Mouse (Mus musculus) heart, postnatal 14 days (tissue): ENCODE measurements at regions not wholly inside any gene's neighbourhood (a gene's known extent, or its start where the extent isn't known, plus 50 kb on each side); places are given as distances from the start of the nearest gene placed in this dataset.
A peak's percentile ranks its signal among the peaks of the same experiment; 100 is the strongest.
"Not testable (repeated sequence)": the region's sequence is repeated elsewhere in the genome, so short reads cannot be mapped to it uniquely, and the experiment has no call there.

Source experiments
- DNase-seq, 2 experiments: peaks; one replicate each; pipeline ENCODE4 v3.0.0; 2021 to 2022
- intact Hi-C: fragments of 180-260 bp; cut with DNase I; formaldehyde crosslinking; loops from one replicate; pipeline ENCODE4 v1.15.1; 2025

DNA sequence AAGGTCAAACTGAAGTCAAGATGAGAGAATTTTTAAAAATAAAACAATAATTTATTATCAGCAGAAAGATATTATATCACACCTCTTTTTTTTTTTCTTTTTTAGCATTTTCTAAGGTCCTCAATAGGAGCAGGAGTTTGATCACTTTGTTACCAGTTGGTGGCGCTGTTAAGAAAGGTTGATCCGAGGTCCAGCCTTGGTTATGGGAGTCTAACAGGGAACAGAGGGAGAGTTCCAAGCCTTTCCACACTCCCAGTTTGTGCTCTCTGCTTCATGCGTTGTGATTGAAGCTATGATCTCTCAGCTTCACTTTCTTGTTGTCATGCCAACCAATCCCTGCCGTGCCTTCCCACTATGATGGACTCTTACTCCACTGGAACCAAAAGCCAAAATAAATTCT lies 83.8 kb downstream of the Fam174a start:
- intact Hi-C loops, result loop anchor here (5.0 kb wide), 2 partner anchors 270 to 365 kb away; partner anchors contain the start of gene St8sia4
- DNase-seq, result peak; percentile 4 to 24

DNA sequence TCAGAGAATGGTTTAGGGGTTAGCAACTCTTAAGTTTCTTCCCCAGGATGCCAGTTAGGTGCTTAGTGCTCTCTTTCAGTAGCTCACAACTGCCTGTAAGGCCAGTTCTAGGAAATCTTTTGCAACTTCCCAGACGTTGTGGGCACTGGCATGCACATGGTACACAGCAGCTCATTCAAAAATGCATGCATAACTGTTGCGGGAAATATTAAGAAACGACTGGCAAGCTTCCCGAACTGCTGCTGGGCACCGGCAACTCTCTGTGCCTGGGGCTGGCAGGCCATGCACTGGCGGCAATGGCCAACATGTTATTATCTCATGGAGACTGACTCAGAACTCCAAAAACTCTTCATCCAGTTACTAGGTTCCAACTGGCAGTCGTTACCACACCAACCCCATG lies 86.3 kb downstream of the Fam174a start:
- no peak for DNase-seq
- intact Hi-C loops, result loop anchor here (5.0 kb wide), 3 partner anchors 48 to 363 kb away; partner anchors contain the start of gene St8sia4

DNA sequence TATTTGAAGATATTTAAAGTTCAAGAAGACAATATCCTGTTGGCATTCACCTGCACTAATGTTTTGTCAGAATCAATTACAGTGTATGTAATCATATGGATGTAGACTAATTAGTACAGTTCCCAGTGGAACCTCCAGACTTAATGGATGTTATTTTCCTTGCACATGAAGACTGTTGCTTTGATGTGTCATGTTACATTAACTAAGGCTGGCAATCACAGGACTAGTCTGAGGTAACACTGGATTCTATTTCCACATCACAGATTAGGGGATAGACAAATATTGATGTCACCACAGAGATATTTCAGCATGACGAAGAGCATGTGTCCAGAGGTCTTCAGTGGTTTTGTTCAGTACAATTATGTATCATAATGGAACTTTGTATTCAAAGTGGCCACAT lies 108.8 kb downstream of the Fam174a start:
- DNase-seq, result no peak
- intact Hi-C loops, result no loop called here

DNA sequence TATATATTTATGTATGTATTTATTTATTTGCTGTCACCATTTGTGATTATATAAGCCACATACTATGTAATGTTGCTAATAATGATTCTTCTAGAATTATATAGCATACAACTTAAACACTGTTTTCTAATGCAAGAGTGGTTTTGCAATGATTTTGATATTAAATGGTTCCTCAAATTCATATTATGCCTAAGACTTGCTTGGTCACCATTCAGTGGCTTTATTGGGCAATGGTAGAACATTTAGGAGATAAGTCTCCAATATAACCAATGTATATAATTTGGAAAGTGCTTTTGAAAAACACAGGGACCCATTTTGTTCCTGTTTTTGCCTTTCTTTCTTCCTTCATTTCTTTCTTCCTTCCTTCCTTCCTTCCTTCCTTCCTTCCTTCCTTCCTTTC lies 112.0 kb downstream of the Fam174a start:
- intact Hi-C loops, result no loop called here
- no peak for DNase-seq

DNA sequence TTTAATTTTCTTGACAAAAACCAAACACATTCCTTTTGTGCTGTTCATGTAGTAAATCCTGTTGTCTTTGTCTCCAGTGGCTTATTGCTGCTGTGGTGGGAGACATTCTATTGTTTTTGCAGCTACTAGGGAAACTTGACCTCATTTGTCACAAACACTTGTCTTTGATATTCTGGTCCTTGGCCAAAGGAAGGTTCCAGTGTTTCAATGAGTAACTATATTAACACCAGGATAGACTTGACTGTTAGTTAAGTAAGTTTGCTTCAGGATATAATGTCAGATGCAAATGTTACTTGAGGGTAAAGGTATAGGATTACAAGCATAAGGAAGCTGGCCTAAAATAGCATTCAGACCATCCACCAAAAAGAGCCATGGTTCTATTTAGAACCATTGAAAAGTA lies 123.7 kb downstream of the Fam174a start:
- DNase-seq, result no peak
- intact Hi-C loops, result no loop called here

DNA sequence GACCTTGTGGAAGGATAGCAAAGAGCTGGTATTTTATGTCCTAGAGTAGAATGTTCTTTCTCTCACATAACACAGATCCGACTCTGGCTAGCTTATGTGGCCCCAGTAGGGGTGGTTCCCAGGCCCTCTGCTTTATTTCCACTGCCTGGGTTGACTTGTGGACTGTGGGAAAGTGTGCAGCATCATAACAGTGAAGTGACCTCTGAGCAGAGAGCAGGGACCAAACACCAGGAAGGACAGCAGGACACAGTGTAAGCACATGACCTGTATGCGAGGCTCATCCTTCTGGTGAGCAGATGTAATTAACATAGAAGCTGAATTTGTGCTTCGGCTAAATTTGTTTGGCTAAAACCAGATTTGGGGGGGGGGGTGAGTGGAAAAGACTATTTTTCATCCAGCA lies 132.1 kb downstream of the Fam174a start:
- no peak for DNase-seq
- intact Hi-C loops, result loop anchor here (5.0 kb wide), 1 partner anchor 43 kb away; no protein-coding TSS in a partner anchor

DNA sequence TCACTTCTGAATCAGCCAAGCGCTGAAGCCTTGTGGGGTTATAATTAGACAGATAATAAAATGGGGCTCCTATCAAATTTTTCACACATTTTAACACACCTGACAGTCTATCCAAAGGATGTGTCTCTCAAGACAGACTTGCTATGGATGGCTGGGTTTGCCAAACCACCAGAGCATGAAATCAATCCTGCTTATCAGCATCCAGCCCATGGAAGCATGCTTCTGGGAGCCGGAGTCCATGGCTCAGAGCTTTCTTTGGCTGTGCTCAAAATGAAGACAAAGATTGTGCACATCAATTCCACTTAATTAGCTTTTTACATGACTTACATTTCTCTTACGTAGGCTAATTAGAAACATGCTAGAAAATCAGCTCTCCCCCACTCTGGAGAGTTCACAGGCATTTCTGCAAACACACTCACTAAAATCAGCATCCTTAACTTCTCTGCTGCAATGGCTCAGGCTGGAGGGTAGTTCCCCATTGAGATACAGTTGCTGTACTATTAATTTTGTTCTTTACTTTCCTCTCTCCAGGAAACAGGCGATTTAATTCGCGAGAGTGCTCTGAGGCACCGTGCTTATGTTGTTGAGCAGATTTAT lies 135.6 kb downstream of the Fam174a start:
- intact Hi-C loops, result loop anchor here (5.0 kb wide), 1 partner anchor 47 kb away; no protein-coding TSS in a partner anchor
- no peak for DNase-seq

DNA sequence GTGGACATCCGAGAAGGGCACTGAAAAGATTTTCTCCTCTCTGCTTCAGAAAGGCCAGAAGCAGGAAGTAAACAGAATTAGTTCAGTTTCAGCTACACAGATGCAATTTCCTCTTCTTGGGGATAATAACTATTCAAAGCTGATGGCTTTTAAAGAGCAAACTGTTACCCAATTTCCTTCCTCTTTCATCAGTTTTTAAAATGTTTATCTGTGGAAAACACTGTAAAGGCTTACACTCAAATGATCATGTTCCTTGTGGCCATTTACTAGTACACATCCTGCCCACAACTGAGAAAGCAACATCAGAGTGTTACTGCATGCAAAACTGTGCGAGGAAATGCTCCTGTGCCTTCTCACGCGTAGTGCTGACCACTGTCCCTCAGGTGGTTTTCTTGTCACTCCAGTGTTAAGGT lies 137.5 kb downstream of the Fam174a start:
- DNase-seq, result no peak
- intact Hi-C loops, result no loop called here

DNA sequence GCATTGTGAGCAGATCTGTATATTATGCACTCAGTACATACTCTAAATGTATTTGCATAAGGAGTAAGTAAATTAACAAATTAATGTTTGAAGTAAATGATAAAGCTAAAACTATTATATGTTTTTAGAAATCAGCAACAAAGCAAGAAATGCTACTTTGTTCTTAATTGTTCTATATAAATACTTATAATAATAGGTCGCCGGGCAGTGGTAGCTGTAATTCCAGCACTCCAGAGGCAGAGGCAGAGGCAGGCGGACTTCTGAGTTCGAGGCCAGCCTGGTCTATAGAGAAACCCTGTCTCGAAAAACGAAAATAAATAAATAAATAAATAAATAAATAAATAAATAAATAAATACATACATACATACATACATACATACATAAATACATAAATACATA lies 138.3 kb downstream of the Fam174a start:
- intact Hi-C loops, result not testable (repeated sequence)

DNA sequence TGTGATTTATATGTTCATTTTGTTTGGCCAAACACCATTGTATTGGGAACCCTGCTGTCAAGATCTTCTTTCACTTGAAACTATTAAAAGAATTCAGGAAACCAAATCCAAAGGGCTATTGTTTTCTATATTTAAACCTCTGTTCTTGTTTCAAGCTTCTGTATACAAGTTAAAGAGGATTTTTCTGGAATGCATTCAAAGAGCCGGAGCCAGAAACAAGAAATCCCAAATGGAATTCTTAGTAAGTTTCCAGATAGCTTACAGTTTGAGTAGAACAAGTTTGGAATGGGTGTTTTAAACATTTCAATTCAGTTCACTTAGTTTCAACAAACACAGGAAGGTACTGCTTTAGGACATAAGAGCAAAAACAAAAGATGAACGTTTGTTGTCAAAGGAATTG lies 140.8 kb downstream of the Fam174a start:
- intact Hi-C loops, result no loop called here
- DNase-seq, result no peak

More for the DNA sequence above, 138.3 kb downstream of the Fam174a start:
- DNase-seq, result peak; percentile 45 to 53

DNA sequence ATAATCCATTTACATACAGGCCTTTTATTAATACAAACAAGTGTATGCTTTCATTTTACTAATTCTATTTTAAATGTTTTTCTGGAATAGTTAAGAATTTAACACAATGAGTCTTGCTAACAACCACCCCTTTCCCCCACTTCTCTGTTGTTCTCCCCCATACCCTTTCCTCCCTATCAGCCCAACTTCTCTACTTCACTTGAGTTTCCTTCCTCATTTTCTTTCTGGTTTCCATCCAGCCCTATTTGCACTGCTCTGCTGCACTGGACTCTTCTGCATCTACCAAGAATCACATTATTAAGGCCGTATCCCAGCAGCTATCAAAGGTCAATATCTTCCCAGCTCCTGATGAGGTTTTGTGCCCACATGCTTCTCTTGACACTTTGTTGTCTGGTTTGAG lies 145.9 kb downstream of the Fam174a start:
- intact Hi-C loops, result loop anchor here (5.0 kb wide), 1 partner anchor 208 kb away; the partner anchor contains the start of gene St8sia4
- DNase-seq, result no peak

DNA sequence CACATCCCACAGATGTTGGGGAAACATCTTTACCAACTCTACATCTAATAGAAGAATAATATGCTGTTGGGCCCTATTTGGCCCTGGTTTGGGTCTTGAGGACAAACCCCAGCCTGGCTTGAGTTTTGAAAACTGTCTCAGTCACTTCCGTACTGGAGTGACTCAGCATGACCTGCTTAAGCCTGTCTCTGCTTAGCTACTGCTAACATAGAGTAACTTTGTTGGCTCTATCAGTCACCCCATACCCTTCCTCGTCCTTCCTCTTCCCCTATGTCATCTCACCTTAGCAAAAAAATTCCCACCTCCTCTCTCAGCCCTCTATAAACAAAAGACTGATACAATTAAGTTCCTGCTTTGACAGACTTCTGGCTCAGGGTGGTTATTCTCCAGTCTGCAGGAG lies 154.7 kb downstream of the Fam174a start:
- intact Hi-C loops, result no loop called here
- DNase-seq, result no peak

DNA sequence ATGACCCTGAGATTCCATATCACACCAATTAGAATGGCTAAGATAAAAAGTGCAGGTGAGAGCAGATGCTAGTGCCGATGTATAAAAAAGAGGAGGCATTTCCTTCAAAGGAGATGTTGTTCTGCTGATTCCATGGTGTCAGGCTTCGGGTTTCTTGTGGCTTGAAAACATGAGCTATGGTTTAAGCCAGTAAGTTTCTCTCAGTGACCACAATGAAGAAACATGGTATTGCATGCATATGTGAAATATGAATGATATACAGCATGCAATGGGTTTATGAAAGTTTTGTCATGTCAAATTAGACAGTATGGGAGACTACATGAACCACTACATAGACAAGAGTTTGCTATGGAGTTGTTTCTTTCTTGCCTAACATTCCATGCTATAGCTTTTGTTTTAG lies 155.3 kb downstream of the Fam174a start:
- no peak for DNase-seq
- intact Hi-C loops, result no loop called here

DNA sequence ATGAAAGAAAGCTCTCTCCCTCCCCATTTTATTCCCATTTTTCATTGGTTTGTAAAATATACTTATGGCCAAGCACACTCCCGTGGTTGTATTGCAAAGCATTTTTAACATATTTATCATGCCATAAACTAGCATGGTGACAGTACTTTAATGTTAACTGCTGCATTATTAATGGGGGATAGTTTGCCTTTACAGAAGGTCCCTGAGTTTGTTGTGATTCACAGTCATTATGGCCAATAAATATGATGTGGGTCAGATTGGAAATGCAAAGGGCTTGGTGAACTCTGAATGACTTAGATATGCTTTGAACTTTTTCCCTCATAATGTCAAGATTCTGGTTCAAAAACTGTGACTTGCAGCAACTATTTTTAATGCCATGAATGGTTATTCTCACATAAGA lies 157.1 kb downstream of the Fam174a start:
- intact Hi-C loops, result no loop called here
- no peak for DNase-seq

DNA sequence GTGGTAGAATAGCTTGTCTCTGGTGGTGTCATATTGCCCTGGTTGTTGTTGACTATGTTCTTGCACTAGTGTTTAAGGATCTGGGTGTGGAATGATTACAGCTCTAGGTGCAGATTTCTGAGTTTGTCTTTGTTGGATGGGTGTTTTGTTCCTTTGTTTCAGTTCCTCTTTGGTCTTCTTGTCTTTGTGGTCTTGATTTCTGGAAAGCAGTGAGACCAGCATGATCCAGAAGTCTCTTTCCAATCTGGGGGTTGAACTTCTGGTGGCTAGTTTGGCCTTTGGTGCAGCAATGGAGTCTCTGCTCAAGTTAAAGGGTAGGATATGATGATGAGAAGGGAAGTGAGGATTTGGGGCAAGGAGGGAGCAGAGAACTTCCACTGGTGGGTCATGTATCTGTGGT lies 174.4 kb downstream of the St8sia4 start:
- intact Hi-C loops, result no loop called here
- no peak for DNase-seq

DNA sequence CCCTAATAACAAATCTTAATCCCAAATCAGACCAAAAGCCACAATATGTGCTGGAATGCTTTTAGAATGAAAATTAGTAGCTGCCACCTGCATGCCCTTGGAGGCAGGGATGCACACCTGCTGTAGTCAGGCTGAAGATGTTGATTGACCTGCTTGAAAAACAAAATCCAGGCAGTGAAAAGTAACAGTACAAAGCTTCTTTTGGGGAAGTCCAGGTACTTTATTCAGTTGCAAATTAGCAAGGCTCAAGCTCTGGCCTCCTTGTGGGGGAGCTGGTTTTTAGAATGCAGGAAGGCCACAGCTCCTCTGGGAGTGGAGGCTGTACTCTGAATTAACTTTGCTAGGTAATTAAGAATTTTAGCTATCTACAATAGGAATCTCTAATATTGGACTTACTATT lies 166.7 kb downstream of the St8sia4 start:
- intact Hi-C loops, DNase-seq: not testable (repeated sequence)

DNA sequence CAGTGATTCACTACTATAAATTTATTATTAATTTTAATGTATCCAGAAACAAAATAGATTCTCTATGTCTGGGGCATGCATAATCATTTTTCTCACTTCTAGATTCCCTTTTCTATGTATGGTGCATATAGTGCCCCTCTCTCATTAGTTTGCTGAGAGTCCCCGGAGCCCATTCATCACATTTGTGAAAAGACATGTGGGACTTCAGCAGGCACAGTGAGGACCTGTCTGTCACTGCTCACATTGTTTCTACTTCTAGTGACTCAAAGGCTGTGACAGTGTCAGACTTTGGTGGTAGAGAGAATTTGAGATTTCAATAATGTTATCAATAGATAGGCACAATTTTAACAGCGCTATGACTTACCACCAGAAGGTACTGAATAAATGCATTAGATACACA lies 158.7 kb downstream of the St8sia4 start:
- intact Hi-C loops, result no loop called here
- no peak for DNase-seq

DNA sequence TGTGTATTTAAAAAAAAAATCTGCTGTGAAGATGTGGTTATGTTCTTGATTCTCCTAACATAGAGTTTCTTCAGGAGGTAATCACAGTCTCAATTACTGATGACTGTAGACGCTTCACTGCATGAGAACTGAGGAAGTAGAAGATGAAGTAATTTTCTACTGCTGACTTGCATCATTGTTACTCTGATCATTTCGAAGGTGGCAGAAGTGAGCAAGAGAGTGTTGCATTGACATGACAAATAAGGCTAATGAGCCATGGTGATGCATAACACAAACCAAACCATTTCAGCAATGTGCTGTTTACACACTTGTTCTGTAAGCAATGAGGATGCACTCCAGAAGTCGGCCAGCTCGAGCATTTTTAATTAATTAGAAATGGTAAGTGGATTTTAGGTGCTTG lies 138.6 kb downstream of the St8sia4 start:
- no peak for DNase-seq
- intact Hi-C loops, result no loop called here

DNA sequence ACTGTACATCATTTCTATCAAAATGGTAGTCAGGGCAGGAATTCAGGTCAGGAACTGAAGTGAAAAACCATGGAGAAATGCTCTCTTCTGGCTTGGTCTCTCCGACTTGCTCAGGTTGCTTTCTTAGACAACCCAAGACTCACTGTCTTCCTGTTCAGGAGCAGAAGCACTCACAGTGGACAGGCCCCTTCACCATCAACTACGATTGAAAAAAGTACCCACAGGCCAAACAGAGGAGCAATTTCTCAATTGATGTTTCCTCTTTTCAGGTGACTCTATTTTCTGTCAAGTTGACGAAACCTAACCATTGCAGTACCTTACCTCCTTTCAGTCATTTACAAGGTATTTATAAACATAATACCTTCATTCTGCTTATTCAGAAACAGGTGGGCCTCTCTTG lies 136.4 kb downstream of the St8sia4 start:
- intact Hi-C loops, result no loop called here
- DNase-seq, result no peak
